Mouse (Mus musculus) macrophage (primary cell): ENCODE data around the gene Sgta. TPM values are rescaled to one million over a fixed set of nuclear protein-coding genes. Genes with fewer than 3 reads are reported as not detected.

Experiments used
- H3K27ac ChIP-seq: fragments of 350-480 bp; formaldehyde crosslinking; 2 replicates; pipeline ENCODE4 v1.9.0; 2021
- H3K36me3 ChIP-seq: fragments of 350-480 bp; formaldehyde crosslinking; 2 replicates; pipeline ENCODE4 v1.9.0; 2021; ENCODE audit errors: inconsistent target
- H3K4me3 ChIP-seq: fragments of 350-480 bp; formaldehyde crosslinking; 2 replicates; pipeline ENCODE4 v1.9.0; 2021; ENCODE audit errors: inconsistent target
- H3K79me2 ChIP-seq: fragments of 350-480 bp; formaldehyde crosslinking; 2 replicates; pipeline ENCODE4 v1.9.0; 2021; ENCODE audit errors: inconsistent target
- WGBS: methylation state at CpG from one replicate; pipeline ENCODE4 v1.1.7; 2026; ENCODE audit warnings: inconsistent platforms; ENCODE audit not compliant: missing documents; 5-methylcytosine and 5-hydroxymethylcytosine counted together
- polyA plus RNA-seq: library from polyadenylated mRNA; stranded (reverse); fragments of 250-400 nt; gene quantifications from 3 replicates; pipeline ENCODE4 v1.2.4, GENCODE M21; 2018; ENCODE audit warnings: inconsistent platforms

Gene Sgta
- polyA plus RNA-seq, 1 experiment from 2014 or later, result 82.0 TPM

GRCm38 (mm10) chr10:80997332-80997731 is 62.6 kb downstream of the Sgta start:
- no peak overlapping the region for H3K4me3 ChIP-seq
- H3K79me2 ChIP-seq, result no peaks in the 10 kb centered on the region
- H3K27ac ChIP-seq, result no peak overlapping the region
- 89% methylated on average over 8 of the region's 8 CpGs for WGBS
- no peaks in the 10 kb centered on the region for H3K36me3 ChIP-seq

GRCm38 (mm10) chr10:80996501-80996900 is 63.5 kb downstream of the Sgta start:
- 91% methylated on average over 8 of the region's 8 CpGs for WGBS
- H3K79me2 ChIP-seq, result no peaks in the 10 kb centered on the region
- no peak overlapping the region for H3K4me3 ChIP-seq

GRCm38 (mm10) chr10:80995091-80995632 is 64.8 kb downstream of the Sgta start:
- no peak overlapping the region for H3K4me3 ChIP-seq

More at GRCm38 (mm10) chr10:80996501-80996900, 63.5 kb downstream of the Sgta start:
- no peak overlapping the region for H3K27ac ChIP-seq
- no peaks in the 10 kb centered on the region for H3K36me3 ChIP-seq

GRCm38 (mm10) chr10:80994621-80995020 is 65.4 kb downstream of the Sgta start:
- H3K27ac ChIP-seq, result no peak overlapping the region
- WGBS, result 56% methylated on average over 4 of the region's 4 CpGs
- no peaks in the 10 kb centered on the region for H3K79me2 ChIP-seq
- no peak overlapping the region for H3K4me3 ChIP-seq
- H3K36me3 ChIP-seq, result no peaks in the 10 kb centered on the region

More at GRCm38 (mm10) chr10:80995091-80995632, 64.8 kb downstream of the Sgta start:
- no peak overlapping the region for H3K27ac ChIP-seq
- no peaks in the 10 kb centered on the region for H3K36me3 ChIP-seq
- WGBS, result 11% methylated on average over 21 of the region's 21 CpGs
- H3K79me2 ChIP-seq, result no peaks in the 10 kb centered on the region

Other genes with a start within 250 kb of the Sgta start
- gene Jsrp1, start 246.7 kb downstream of the Sgta start, polyA plus RNA-seq, result not detected in 3 replicates
- gene Oaz1, start 233.5 kb downstream of the Sgta start, polyA plus RNA-seq, result 170 to 604 TPM (median 522 TPM) in 3 replicates
- not detected in 3 replicates for gene Lingo3, start 216.1 kb downstream of the Sgta start, polyA plus RNA-seq
- gene Lsm7, start 205.0 kb downstream of the Sgta start, polyA plus RNA-seq, result 32.4 to 122 TPM (median 57.0 TPM) in 3 replicates
- 8.7 to 16.8 TPM (median 15.4 TPM) in 3 replicates for gene Sppl2b, start 204.9 kb downstream of the Sgta start, polyA plus RNA-seq
- not detected in 3 replicates for gene Tmprss9, start 188.3 kb downstream of the Sgta start, polyA plus RNA-seq
- gene Timm13, start 159.2 kb downstream of the Sgta start, polyA plus RNA-seq, result 25.5 to 160 TPM (median 109 TPM) in 3 replicates
- 6.2 to 17.4 TPM (median 7.2 TPM) in 3 replicates for gene Lmnb2, start 141.9 kb downstream of the Sgta start, polyA plus RNA-seq
- 45.9 to 89.8 TPM (median 71.3 TPM) in 3 replicates for gene Gadd45b, start 130.1 kb downstream of the Sgta start, polyA plus RNA-seq
- gene Gng7, start 45.2 kb downstream of the Sgta start, polyA plus RNA-seq, result 0.88 to 1.1 TPM (median 0.93 TPM) in 3 replicates
- not detected in 3 replicates for gene Diras1, start 34.5 kb downstream of the Sgta start, polyA plus RNA-seq
- gene Slc39a3, start 22.8 kb downstream of the Sgta start, polyA plus RNA-seq, result 6.1 to 14.7 TPM (median 14.6 TPM) in 3 replicates
- 7.4 to 19.1 TPM (median 9.9 TPM) in 3 replicates for gene Thop1, start 9.9 kb upstream of the Sgta start, polyA plus RNA-seq
- 0.75 to 1.1 TPM (median 0.85 TPM) in 3 replicates for gene Creb3l3, start 38.7 kb upstream of the Sgta start, polyA plus RNA-seq
- 31.4 to 102 TPM (median 93.5 TPM) in 3 replicates for gene Map2k2, start 45.7 kb upstream of the Sgta start, polyA plus RNA-seq
- gene Zbtb7a, start 75.0 kb upstream of the Sgta start, polyA plus RNA-seq, result 48.1 to 55.4 TPM (median 52.8 TPM) in 3 replicates
- 19.6 to 22.5 TPM (median 21.5 TPM) in 3 replicates for gene Pias4, start 107.7 kb upstream of the Sgta start, polyA plus RNA-seq
- gene Eef2, start 116.5 kb upstream of the Sgta start, polyA plus RNA-seq, result 749 to 1,081 TPM (median 1,012 TPM) in 3 replicates
- 41.2 to 57.0 TPM (median 43.5 TPM) in 3 replicates for gene Dapk3, start 122.8 kb upstream of the Sgta start, polyA plus RNA-seq
- not detected in 3 replicates for gene 4930442H23Rik, start 123.7 kb upstream of the Sgta start, polyA plus RNA-seq
- not detected in 3 replicates for gene Nmrk2, start 141.9 kb upstream of the Sgta start, polyA plus RNA-seq
- not detected in 3 replicates for gene Atcay, start 170.7 kb upstream of the Sgta start, polyA plus RNA-seq
- gene Zfr2, start 173.0 kb upstream of the Sgta start, polyA plus RNA-seq, result 0.26 to 0.61 TPM (median 0.53 TPM) in 3 replicates
- gene Matk, start 192.8 kb upstream of the Sgta start, polyA plus RNA-seq, result 5.3 to 5.7 TPM (median 5.5 TPM) in 3 replicates
- gene Mrpl54, start 206.8 kb upstream of the Sgta start, polyA plus RNA-seq, result 39.4 to 78.9 TPM (median 55.8 TPM) in 3 replicates
- 9.8 to 31.4 TPM (median 19.8 TPM) in 3 replicates for gene Apba3, start 206.8 kb upstream of the Sgta start, polyA plus RNA-seq
- 1.7 to 4.2 TPM (median 3.3 TPM) in 3 replicates for gene Tjp3, start 231.4 kb upstream of the Sgta start, polyA plus RNA-seq
- gene Pip5k1c, start 232.8 kb upstream of the Sgta start, polyA plus RNA-seq, result 63.2 to 85.8 TPM (median 77.1 TPM) in 3 replicates